Mouse (Mus musculus) testis, adult 2 months (tissue): ENCODE results near the gene Scgn. TPM values are rescaled to one million over a fixed set of nuclear protein-coding genes. Genes with fewer than 3 reads are reported as not detected.

Experiments used
- H3K27ac ChIP-seq: fragments of 200-500 bp; 2 replicates; pipeline ENCODE4 v1.5.1; 2012; ENCODE audit warnings: low read depth, low read length; ENCODE audit not compliant: control insufficient read depth, insufficient read depth
- H3K27me3 ChIP-seq: fragments of 200-500 bp; 2 replicates; pipeline ENCODE4 v1.6.1; 2012; ENCODE audit warnings: mild to moderate bottlenecking, low read length, moderate library complexity; ENCODE audit not compliant: control insufficient read depth, insufficient read depth
- H3K36me3 ChIP-seq: fragments of 200-500 bp; 2 replicates; pipeline ENCODE4 v1.6.1; 2012; ENCODE audit warnings: mild to moderate bottlenecking, low read length; ENCODE audit not compliant: control insufficient read depth, insufficient read depth
- H3K4me1 ChIP-seq: fragments of 200-500 bp; 2 replicates; pipeline ENCODE4 v1.6.1; 2012; ENCODE audit warnings: low read length; ENCODE audit not compliant: control insufficient read depth, insufficient read depth
- H3K4me3 ChIP-seq: fragments of 200-500 bp; 2 replicates; pipeline ENCODE4 v1.5.1; 2012; ENCODE audit warnings: low read depth, mild to moderate bottlenecking, low read length, moderate library complexity, mixed read lengths; ENCODE audit not compliant: control insufficient read depth
- CTCF ChIP-seq: fragments of 200-500 bp; IDR thresholded peaks from 2 replicates; pipeline ENCODE4 v1.5.1; 2012; ENCODE audit warnings: low read depth, mild to moderate bottlenecking, inconsistent platforms, low read length, moderate library complexity; ENCODE audit not compliant: control insufficient read depth, insufficient read depth, insufficient replicate concordance
- POLR2A ChIP-seq: fragments of 200-500 bp; IDR thresholded peaks from 2 replicates; pipeline ENCODE4 v1.6.1; 2012; ENCODE audit warnings: low read depth, mild to moderate bottlenecking, inconsistent platforms, low read length, moderate library complexity; ENCODE audit not compliant: control insufficient read depth
- polyA plus RNA-seq: library from polyadenylated mRNA; depleted of rRNA; stranded (reverse); fragments of >200 nt; gene quantifications from 2 replicates; pipeline ENCODE4 v1.2.3, GENCODE M21; 2012

The Scgn gene
- polyA plus RNA-seq, 1 experiment: 22.4 TPM

GRCm38 (mm10) chr13:23938699-23939098 is 52.3 kb downstream of the Scgn start:
- Histone ChIP-seq H3K4me1 (no peaks in the 10 kb centered on the region), H3K36me3 (no peaks in the 10 kb centered on the region), H3K27ac (no peak overlapping the region), H3K27me3 (no peaks in the 10 kb centered on the region), H3K4me3 (no peak overlapping the region)
- TF ChIP-seq CTCF (no peak), POLR2A (no peak)

- Histone ChIP-seq H3K27me3 (no peaks in the 10 kb centered on the region), H3K4me1 (peaks cover 11% of the 10 kb centered on the region), H3K4me3 (peak within 1 kb of the TSS; percentile 95), H3K27ac (peak within 1 kb of the TSS; percentile 100), H3K36me3 (no peaks in the 10 kb centered on the region)
- peak; percentile 56; the same call in 1 of the 2 replicates for TF ChIP-seq POLR2A
- no peak for TF ChIP-seq CTCF
These were observed 56.8 kb downstream of the Scgn start, which contains the start of gene Hist1h2aa for GRCm38 (mm10) chr13:23934211-23934520. Gene Hist1h2aa, plus strand, starts transcription at chr13:23934462.

GRCm38 (mm10) chr13:23933421-23934210 is 57.4 kb downstream of the Scgn start, which contains the start of gene Hist1h2ba:
Gene Hist1h2ba, minus strand, starts transcription at chr13:23934156.
- TF ChIP-seq POLR2A: peak; percentile 72
- no peak for TF ChIP-seq CTCF
- Histone ChIP-seq H3K27me3 (no peaks in the 10 kb centered on the region), H3K36me3 (no peaks in the 10 kb centered on the region), H3K4me3 (peak within 1 kb of the TSS; percentile 95), H3K27ac (peak within 1 kb of the TSS; percentile 100), H3K4me1 (peaks cover 11% of the 10 kb centered on the region)

- Histone ChIP-seq H3K4me3 (peak overlapping the region; percentile 82), H3K27ac (peak overlapping the region; percentile 86), H3K27me3 (no peaks in the 10 kb centered on the region), H3K36me3 (no peaks in the 10 kb centered on the region), H3K4me1 (peaks cover 11% of the 10 kb centered on the region)
- no peak for TF ChIP-seq CTCF
- TF ChIP-seq POLR2A: no peak
These were observed 60.1 kb downstream of the Scgn start for GRCm38 (mm10) chr13:23930904-23931303.

GRCm38 (mm10) chr13:23930461-23930860 is 60.6 kb downstream of the Scgn start:
- Histone ChIP-seq H3K27ac (peak overlapping the region; percentile 86), H3K27me3 (no peaks in the 10 kb centered on the region), H3K4me3 (peak overlapping the region; percentile 82), H3K4me1 (peaks cover 11% of the 10 kb centered on the region), H3K36me3 (no peaks in the 10 kb centered on the region)
- TF ChIP-seq POLR2A (no peak), CTCF (no peak)

- Histone ChIP-seq H3K36me3 (no peaks in the 10 kb centered on the region), H3K4me3 (no peak overlapping the region), H3K4me1 (peaks cover 11% of the 10 kb centered on the region), H3K27me3 (no peaks in the 10 kb centered on the region), H3K27ac (no peak overlapping the region)
- TF ChIP-seq CTCF (no peak), POLR2A (no peak)
These were observed 62.4 kb downstream of the Scgn start for GRCm38 (mm10) chr13:23928637-23929036.

- H3K27me3 ChIP-seq: no peaks in the 10 kb centered on the region
- H3K36me3 ChIP-seq: no peaks in the 10 kb centered on the region
- TF ChIP-seq POLR2A (no peak), CTCF (no peak)
These were observed 65.2 kb downstream of the Scgn start for GRCm38 (mm10) chr13:23925792-23926191.

More at GRCm38 (mm10) chr13:23925792-23926191, 65.2 kb downstream of the Scgn start:
- Histone ChIP-seq H3K27ac (no peak overlapping the region), H3K4me3 (no peak overlapping the region), H3K4me1 (peaks cover 3% of the 10 kb centered on the region)
